Mouse (Mus musculus): Measurements from ENCODE around the gene Islr2. TPM values are rescaled to one million over a fixed set of nuclear protein-coding genes. Genes with fewer than 3 reads are reported as not detected.

Islr2 gene
- total RNA-seq, 1 experiment = 12.8 TPM

- no peak for TF ChIP-seq HCFC1 (IDR thresholded peaks at IDR 0.05; ENCODE audit: borderline replicate concordance, insufficient read depth, low read length)
- TF ChIP-seq ZC3H11A (IDR thresholded peaks at IDR 0.05; ENCODE audit: borderline replicate concordance, low read depth, low read length) = no peak
- no peak for TF ChIP-seq MAFK (IDR thresholded peaks at IDR 0.05; ENCODE audit: insufficient read depth, low read depth, low read length)
- no peak for TF ChIP-seq CHD2 (IDR thresholded peaks at IDR 0.05; ENCODE audit: low read depth, low read length)
- TF ChIP-seq ZNF384 (IDR thresholded peaks at IDR 0.05; ENCODE audit: low read depth, low read length) = no peak
- H3K27ac ChIP-seq (ENCODE audit: insufficient read depth, low read depth, low read length, poor library complexity, severe bottlenecking) = no peak overlapping the region
- in situ Hi-C loops (cut with MboI; ENCODE audit: low sequenced_read_pairs in 2 of 2, unreplicated experiment in 2 of 2) = no loop called here
- H3K36me3 ChIP-seq (ENCODE audit: control insufficient read depth, insufficient read depth, low read length, poor library complexity, severe bottlenecking) = no peaks in the 10 kb centered on the region
- no peaks in the 10 kb centered on the region for H3K9me3 ChIP-seq (ENCODE audit: control insufficient read depth, insufficient read depth, low read depth, low read length)
- no peak overlapping the region for H3K9ac ChIP-seq (ENCODE audit: insufficient read depth, low read depth, low read length, poor library complexity, severe bottlenecking)
- DNase-seq (ENCODE audit: low read depth, low spot score) = no peak
- H3K4me3 ChIP-seq (ENCODE audit: insufficient read depth in 1 of 2, low read depth in 1 of 2, low read length in 2 of 2, poor library complexity in 1 of 2, severe bottlenecking in 1 of 2) = no peak overlapping the region
- no peaks in the 10 kb centered on the region; a peak in 1 of 4 replicates for H3K4me1 ChIP-seq (ENCODE audit: control insufficient read depth in 2 of 2, insufficient read depth in 2 of 2, low read length in 2 of 2, poor library complexity in 1 of 2)
Observed at GRCm38 (mm10) chr9:58159855-58160254, 44.3 kb downstream of the Islr2 start.

- no peak for TF ChIP-seq ZNF384 (IDR thresholded peaks at IDR 0.05; ENCODE audit: low read depth, low read length)
- no peak for TF ChIP-seq CHD2 (IDR thresholded peaks at IDR 0.05; ENCODE audit: low read depth, low read length)
- TF ChIP-seq HCFC1 (IDR thresholded peaks at IDR 0.05; ENCODE audit: borderline replicate concordance, insufficient read depth, low read length) = no peak
- TF ChIP-seq ZC3H11A (IDR thresholded peaks at IDR 0.05; ENCODE audit: borderline replicate concordance, low read depth, low read length) = no peak
- TF ChIP-seq MAFK (IDR thresholded peaks at IDR 0.05; ENCODE audit: insufficient read depth, low read depth, low read length) = no peak
- Histone ChIP-seq H3K27ac (ENCODE audit: insufficient read depth, low read depth, low read length, poor library complexity, severe bottlenecking) (no peak overlapping the region), H3K9me3 (ENCODE audit: control insufficient read depth, insufficient read depth, low read depth, low read length) (no peaks in the 10 kb centered on the region), H3K9ac (ENCODE audit: insufficient read depth, low read depth, low read length, poor library complexity, severe bottlenecking) (no peak overlapping the region), H3K36me3 (ENCODE audit: control insufficient read depth, insufficient read depth, low read length, poor library complexity, severe bottlenecking) (no peaks in the 10 kb centered on the region), H3K4me1 (ENCODE audit: control insufficient read depth in 2 of 2, insufficient read depth in 2 of 2, low read length in 2 of 2, poor library complexity in 1 of 2) (no peaks in the 10 kb centered on the region; a peak in 1 of 4 replicates), H3K4me3 (ENCODE audit: insufficient read depth in 1 of 2, low read depth in 1 of 2, low read length in 2 of 2, poor library complexity in 1 of 2, severe bottlenecking in 1 of 2) (no peak overlapping the region)
- in situ Hi-C loops (cut with MboI; ENCODE audit: low sequenced_read_pairs in 2 of 2, unreplicated experiment in 2 of 2) = no loop called here
- DNase-seq (ENCODE audit: low read depth, low spot score) = no peak
Observed at GRCm38 (mm10) chr9:58158541-58159311, 45.4 kb downstream of the Islr2 start.

- TF ChIP-seq ZNF384 (IDR thresholded peaks at IDR 0.05; ENCODE audit: low read depth, low read length) = no peak
- TF ChIP-seq MAFK (IDR thresholded peaks at IDR 0.05; ENCODE audit: insufficient read depth, low read depth, low read length) = no peak
- no peak for TF ChIP-seq HCFC1 (IDR thresholded peaks at IDR 0.05; ENCODE audit: borderline replicate concordance, insufficient read depth, low read length)
- no peak overlapping the region for H3K27ac ChIP-seq (ENCODE audit: insufficient read depth, low read depth, low read length, poor library complexity, severe bottlenecking)
- no peaks in the 10 kb centered on the region; a peak in 1 of 4 replicates for H3K4me1 ChIP-seq (ENCODE audit: control insufficient read depth in 2 of 2, insufficient read depth in 2 of 2, low read length in 2 of 2, poor library complexity in 1 of 2)
- H3K36me3 ChIP-seq (ENCODE audit: control insufficient read depth, insufficient read depth, low read length, poor library complexity, severe bottlenecking) = no peaks in the 10 kb centered on the region
- no peak overlapping the region for H3K9ac ChIP-seq (ENCODE audit: insufficient read depth, low read depth, low read length, poor library complexity, severe bottlenecking)
- no peak for DNase-seq (ENCODE audit: low read depth, low spot score)
- H3K4me3 ChIP-seq (ENCODE audit: insufficient read depth in 1 of 2, low read depth in 1 of 2, low read length in 2 of 2, poor library complexity in 1 of 2, severe bottlenecking in 1 of 2) = peak overlapping the region; percentile 21 to 26; a peak in 2 of 4 replicates
- H3K9me3 ChIP-seq (ENCODE audit: control insufficient read depth, insufficient read depth, low read depth, low read length) = no peaks in the 10 kb centered on the region
- in situ Hi-C loops (cut with MboI; ENCODE audit: low sequenced_read_pairs in 2 of 2, unreplicated experiment in 2 of 2) = no loop called here
Observed at GRCm38 (mm10) chr9:58157838-58158237, 46.3 kb downstream of the Islr2 start.

- Histone ChIP-seq H3K4me3 (ENCODE audit: insufficient read depth in 1 of 2, low read depth in 1 of 2, low read length in 2 of 2, poor library complexity in 1 of 2, severe bottlenecking in 1 of 2) (peak overlapping the region in 1 of 2 experiments; percentile 21; a peak in 1 of 4 replicates), H3K4me1 (ENCODE audit: control insufficient read depth in 2 of 2, insufficient read depth in 2 of 2, low read length in 2 of 2, poor library complexity in 1 of 2) (no peaks in the 10 kb centered on the region; a peak in 1 of 4 replicates), H3K27ac (ENCODE audit: insufficient read depth, low read depth, low read length, poor library complexity, severe bottlenecking) (no peak overlapping the region)
Observed at GRCm38 (mm10) chr9:58156819-58157560, 47.1 kb downstream of the Islr2 start.

More at GRCm38 (mm10) chr9:58156819-58157560, 47.1 kb downstream of the Islr2 start:
- DNase-seq (ENCODE audit: low read depth, low spot score) = no peak
- no peak overlapping the region for H3K9ac ChIP-seq (ENCODE audit: insufficient read depth, low read depth, low read length, poor library complexity, severe bottlenecking)
- TF ChIP-seq HCFC1 (IDR thresholded peaks at IDR 0.05; ENCODE audit: borderline replicate concordance, insufficient read depth, low read length) (no peak), ZC3H11A (IDR thresholded peaks at IDR 0.05; ENCODE audit: borderline replicate concordance, low read depth, low read length) (no peak), MAFK (IDR thresholded peaks at IDR 0.05; ENCODE audit: insufficient read depth, low read depth, low read length) (no peak), CHD2 (IDR thresholded peaks at IDR 0.05; ENCODE audit: low read depth, low read length) (no peak), ZNF384 (IDR thresholded peaks at IDR 0.05; ENCODE audit: low read depth, low read length) (no peak)
- H3K9me3 ChIP-seq (ENCODE audit: control insufficient read depth, insufficient read depth, low read depth, low read length) = no peaks in the 10 kb centered on the region
- in situ Hi-C loops (cut with MboI; ENCODE audit: low sequenced_read_pairs in 2 of 2, unreplicated experiment in 2 of 2) = no loop called here
- no peaks in the 10 kb centered on the region for H3K36me3 ChIP-seq (ENCODE audit: control insufficient read depth, insufficient read depth, low read length, poor library complexity, severe bottlenecking)
